Mouse (Mus musculus) layer of hippocampus, adult 8-10 months (tissue): ENCODE results near the gene Gm7929. TPM values are rescaled to one million over a fixed set of nuclear protein-coding genes. Genes with fewer than 3 reads are reported as not detected.
"Not testable (repeated sequence)": the region's sequence is repeated elsewhere in the genome, so short reads cannot be mapped to it uniquely, and the experiment has no call there.

ENCODE experiments used
- DNase-seq, 2 experiments: peaks; one replicate each; pipeline ENCODE4 v3.0.0; 2022; ENCODE audit warnings: low spot score in 2 of 2
- total RNA-seq, 4 experiments: library from RNA; stranded (reverse); gene quantifications; 2 replicates each; pipeline ENCODE4 v1.2.4; 2022

The Gm7929 gene
- total RNA-seq = not detected

DNA sequence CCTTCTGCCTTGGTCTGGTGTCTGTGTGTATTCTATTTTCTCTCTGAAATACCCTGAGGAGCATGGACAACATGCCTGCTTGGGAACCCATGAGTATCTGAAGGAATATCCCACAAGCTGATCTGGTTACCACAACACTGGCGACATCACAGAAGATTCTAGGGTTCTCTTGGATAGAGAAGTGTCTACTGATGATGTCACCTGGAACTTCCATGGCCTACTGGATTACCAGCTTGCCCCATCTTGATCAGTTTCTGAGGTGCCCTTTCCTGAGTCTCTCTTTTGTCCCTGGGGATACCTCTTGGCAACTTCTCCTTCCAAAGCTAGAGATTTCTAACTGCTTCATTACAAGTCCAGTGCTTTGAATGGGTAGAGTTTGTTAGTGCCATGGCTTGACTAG is at the start of gene Gm7929:
Gene Gm7929, minus strand, starts transcription at position 101 of the 400 bp plus-strand sequence.
- DNase-seq = not testable (repeated sequence)

DNA sequence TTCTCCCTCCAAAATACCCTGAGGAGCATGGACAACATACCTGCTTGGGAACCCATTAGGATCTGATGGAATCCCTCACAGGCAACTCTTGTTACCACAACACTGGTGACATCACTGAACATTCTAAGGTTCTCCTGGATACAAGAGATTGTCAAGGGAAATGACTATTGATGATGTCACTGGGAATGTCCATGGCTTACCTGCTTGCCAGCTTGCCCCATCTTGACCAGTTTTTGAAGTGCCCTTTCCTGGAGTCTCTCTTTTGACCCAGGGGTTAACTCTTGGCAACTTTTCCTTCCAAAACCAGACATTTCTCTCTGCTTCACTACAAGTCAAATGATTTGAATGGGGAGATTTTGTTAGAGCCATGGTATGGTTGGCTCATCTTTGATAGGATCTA is 21.9 kb upstream of the Gm7929 start, which contains the start of gene Gm47189:
Gene Gm47189, minus strand, starts transcription at position 101 of the 400 bp plus-strand sequence.
- not testable (repeated sequence) for DNase-seq

DNA sequence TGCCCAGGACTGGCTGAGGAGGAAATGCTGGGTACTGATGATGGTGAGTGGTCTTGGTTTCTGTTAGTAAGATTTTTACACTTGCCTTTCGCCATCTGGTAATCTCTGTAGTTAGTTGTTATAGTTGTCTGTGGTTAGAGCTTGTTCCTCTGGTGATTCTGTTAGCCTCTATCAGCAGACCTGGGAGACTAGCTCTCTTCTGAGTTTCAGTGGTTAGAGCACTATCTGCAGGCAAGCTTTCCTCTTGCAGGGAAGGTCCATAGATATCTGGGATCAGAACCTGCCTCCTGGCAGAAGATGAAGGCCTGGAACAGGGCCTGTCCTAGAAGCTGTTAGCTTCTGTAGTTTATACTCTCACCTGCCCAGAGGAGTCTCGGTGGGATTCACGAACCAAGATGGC is 5.5 kb upstream of the Gm7929 start:
- peak; percentile 2 to 4 for DNase-seq

DNA sequence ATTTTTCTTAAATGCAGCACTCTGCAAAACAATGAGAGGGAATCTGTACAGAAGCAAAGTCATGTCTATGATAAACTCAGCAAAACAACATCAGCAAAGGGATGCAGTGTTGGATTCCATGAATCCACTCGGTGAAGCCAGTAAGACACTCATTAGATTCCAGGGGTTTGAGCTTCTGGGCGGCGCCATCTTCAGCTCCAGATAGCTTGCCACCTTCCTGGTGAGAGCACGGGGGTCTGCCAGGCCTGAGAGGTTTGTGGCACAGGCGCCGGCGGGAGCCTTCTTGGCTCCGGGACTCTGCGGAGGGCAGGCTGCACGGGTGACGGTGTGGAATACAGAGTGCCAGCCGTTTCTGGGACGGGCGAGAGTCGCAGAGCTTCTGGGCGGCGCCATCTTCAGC is 27.0 kb downstream of the Gm7929 start:
- not testable (repeated sequence) for DNase-seq

DNA sequence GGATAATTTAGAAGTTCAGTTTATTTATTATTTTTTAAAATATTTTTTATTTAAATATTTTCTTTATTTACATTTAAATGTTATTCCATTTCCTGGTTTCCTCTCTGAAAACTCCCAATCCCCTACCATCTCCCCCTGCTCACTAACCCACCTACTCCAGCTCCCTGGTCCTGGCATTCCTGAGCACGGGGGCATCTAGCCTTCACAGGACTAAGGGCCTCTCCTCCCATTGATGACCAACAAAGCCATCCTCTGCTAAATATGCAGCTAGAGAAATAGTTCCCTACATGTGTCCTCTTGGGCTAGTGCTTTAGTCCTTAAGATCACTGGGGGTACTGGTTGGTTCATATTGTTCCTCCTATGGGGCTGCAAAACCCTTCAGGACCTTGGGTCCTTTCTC is 33.2 kb downstream of the Gm7929 start:
- DNase-seq = not testable (repeated sequence)

DNA sequence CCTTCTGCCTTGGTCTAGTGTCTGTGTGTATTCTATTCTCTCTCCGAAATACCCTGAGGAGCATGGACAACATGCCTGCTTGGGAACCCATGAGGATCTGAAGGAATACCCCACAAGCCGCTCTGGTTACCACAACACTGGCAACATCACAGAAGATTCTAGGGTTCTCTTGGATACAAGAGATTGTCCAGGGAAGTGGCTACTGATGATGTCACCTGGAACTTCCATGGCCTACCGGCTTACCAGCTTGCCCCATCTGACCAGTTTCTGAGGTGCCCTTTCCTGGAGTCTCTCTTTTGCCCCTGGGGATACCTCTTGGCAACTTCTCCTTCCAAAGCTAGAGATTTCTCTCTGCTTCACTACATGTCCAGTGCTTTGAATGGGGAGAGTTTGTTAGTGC is 48.6 kb downstream of the Gm7929 start, which contains the start of gene Gm8068:
Gene Gm8068, minus strand, starts transcription at position 101 of the 400 bp plus-strand sequence.
- DNase-seq = not testable (repeated sequence)

Other genes starting within 250 kb of the Gm7929 start
- not detected for gene Gm7970, start 195.0 kb downstream of the Gm7929 start, total RNA-seq
- not detected for gene 1700049E17Rik2, start 177.4 kb downstream of the Gm7929 start, total RNA-seq
- not detected for gene Gm3072, start 126.0 kb downstream of the Gm7929 start, total RNA-seq
- gene Gm3676, start 104.1 kb downstream of the Gm7929 start, total RNA-seq = not detected
- gene Gm8068, start 48.7 kb downstream of the Gm7929 start, total RNA-seq = not detected
- gene Gm47189, start 21.8 kb upstream of the Gm7929 start, total RNA-seq = not detected
- not detected for gene Gm7980, start 156.7 kb upstream of the Gm7929 start, total RNA-seq
- not detected for gene 1700049E17Rik1, start 174.3 kb upstream of the Gm7929 start, total RNA-seq
- gene 1700024B05Rik, start 193.4 kb upstream of the Gm7929 start, total RNA-seq = not detected
- not detected for gene Gm6401, start 217.3 kb upstream of the Gm7929 start, total RNA-seq
- gene Gm3543, start 232.7 kb upstream of the Gm7929 start, total RNA-seq = 1 to 10 TPM in 2 of 4 experiments, under 1 TPM in 2; 0.72 to 2.7 (median 1.2) TPM